Mouse (Mus musculus) intestine, embryonic 14.5 days (tissue): ENCODE results near the gene Clrn1. TPM values are rescaled to one million over a fixed set of nuclear protein-coding genes. Genes with fewer than 3 reads are reported as not detected.

Source experiments
- ATAC-seq: fragments of 200-750 bp; cut with Nextera tagmentation; replicated peaks from 2 replicates; pipeline ENCODE4 v1.8.0; 2017; ENCODE audit warnings: low read depth, moderate number of reproducible peaks, moderate TSS enrichment, moderate library complexity; ENCODE audit not compliant: low FRiP score, low TSS enrichment
- DNase-seq: peaks from one replicate; pipeline ENCODE4 v3.0.0-alpha.2; 2018; ENCODE audit warnings: low spot score
- H3K27ac ChIP-seq: fragments of 300-500 bp; sonication (generic); 2 replicates; pipeline ENCODE4 v1.5.1; 2014; ENCODE audit warnings: low read depth, mild to moderate bottlenecking, control low read depth
- H3K27me3 ChIP-seq: fragments of 300-500 bp; sonication (generic); replicated peaks from 2 replicates; pipeline ENCODE4 v1.6.1; 2014; ENCODE audit warnings: low read length, control low read depth; ENCODE audit not compliant: control insufficient read depth, insufficient read depth
- H3K36me3 ChIP-seq: fragments of 300-500 bp; sonication (generic); 2 replicates; pipeline ENCODE4 v1.6.1; 2014; ENCODE audit warnings: low read length, control low read depth; ENCODE audit not compliant: control insufficient read depth, insufficient read depth
- H3K4me1 ChIP-seq: fragments of 300-500 bp; sonication (generic); replicated peaks from 2 replicates; pipeline ENCODE4 v1.6.1; 2014; ENCODE audit warnings: low read length, control low read depth, mixed read lengths; ENCODE audit not compliant: control insufficient read depth, insufficient read depth
- H3K4me2 ChIP-seq: fragments of 300-500 bp; sonication (generic); 2 replicates; pipeline ENCODE4 v1.6.1; 2014; ENCODE audit warnings: low read length
- H3K4me3 ChIP-seq: fragments of 300-500 bp; sonication (generic); 2 replicates; pipeline ENCODE4 v1.5.1; 2014; ENCODE audit warnings: low read depth, low read length, control low read depth, mixed read lengths
- H3K9ac ChIP-seq: fragments of 300-500 bp; sonication (generic); 2 replicates; pipeline ENCODE4 v1.6.1; 2014; ENCODE audit warnings: mild to moderate bottlenecking, low read length
- H3K9me3 ChIP-seq: fragments of 300-500 bp; sonication (generic); 2 replicates; pipeline ENCODE4 v1.6.1; 2016; ENCODE audit warnings: low read length, control low read depth; ENCODE audit not compliant: control insufficient read depth
- WGBS: fragments of 180-500 bp; shearing (Covaris S2); extraction: QIAGEN DNeasy Blood & Tissue Kit; methylation state at CpG from one replicate; pipeline ENCODE4 v1.1.7; 2014; 5-methylcytosine and 5-hydroxymethylcytosine counted together
- polyA plus RNA-seq: library from polyadenylated mRNA; unstranded; fragments of >200 nt; fragmentation: Nextera tagmentation; extraction: Ambion mirVana; gene quantifications from 2 replicates; pipeline ENCODE4 v1.2.1, GENCODE M21; 2014

Gene Clrn1
- polyA plus RNA-seq, 1 experiment from 2014 or later = not detected

DNA sequence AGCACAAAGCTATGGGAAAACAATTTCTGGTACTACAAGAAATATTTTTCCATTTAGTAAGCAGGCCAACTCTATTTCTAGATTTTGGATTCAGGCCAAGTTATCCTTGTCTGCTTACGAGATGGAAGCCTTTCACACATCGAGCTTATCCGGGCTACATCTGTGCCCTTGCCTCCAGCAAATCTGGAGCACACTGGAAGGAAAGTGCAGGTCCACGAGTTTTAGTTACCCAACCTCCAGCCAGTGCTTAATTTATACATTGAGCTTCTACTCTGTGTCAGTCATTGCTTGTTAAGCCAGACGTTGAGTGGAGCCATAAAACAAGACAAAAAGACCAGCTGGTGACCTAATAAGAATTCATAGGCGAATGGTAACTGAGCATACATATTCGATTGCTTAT lies 19.4 kb downstream of the Clrn1 start:
- DNase-seq = peak; percentile 43

DNA sequence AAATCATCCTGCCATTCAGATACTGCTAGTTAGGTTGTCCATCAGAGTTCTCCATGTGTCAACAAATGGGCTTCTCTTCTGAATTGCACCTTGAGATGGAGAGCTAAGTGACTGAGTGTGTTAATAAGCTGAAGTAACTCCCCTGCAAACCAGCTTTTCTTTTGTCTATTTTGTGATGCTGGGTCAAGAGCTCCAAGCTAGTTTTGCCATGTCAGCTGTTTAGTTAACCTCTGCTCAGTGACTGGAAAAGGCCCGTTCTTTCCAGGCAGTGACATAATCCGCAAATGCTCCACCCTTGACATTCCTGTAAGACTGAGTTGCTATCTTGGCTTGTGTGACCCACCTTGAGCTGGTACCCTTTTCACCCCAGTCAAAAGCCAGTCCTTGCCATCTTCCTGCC lies 22.2 kb downstream of the Clrn1 start:
- DNase-seq = no peak
- WGBS = 61% methylated on average over 2 of the region's 2 CpGs
- H3K9me3 ChIP-seq = no peaks in the 10 kb centered on the region

More for the DNA sequence above, 19.4 kb downstream of the Clrn1 start:
- H3K9ac ChIP-seq = no peak overlapping the region
- no peaks in the 10 kb centered on the region for H3K9me3 ChIP-seq
- H3K36me3 ChIP-seq = no peaks in the 10 kb centered on the region
- no peak overlapping the region for H3K4me2 ChIP-seq
- ATAC-seq = no peak
- H3K4me1 ChIP-seq = no peaks in the 10 kb centered on the region
- H3K4me3 ChIP-seq = no peak overlapping the region
- no peak overlapping the region for H3K27ac ChIP-seq
- no peaks in the 10 kb centered on the region for H3K27me3 ChIP-seq
- 48% methylated on average over 7 of the region's 7 CpGs for WGBS

DNA sequence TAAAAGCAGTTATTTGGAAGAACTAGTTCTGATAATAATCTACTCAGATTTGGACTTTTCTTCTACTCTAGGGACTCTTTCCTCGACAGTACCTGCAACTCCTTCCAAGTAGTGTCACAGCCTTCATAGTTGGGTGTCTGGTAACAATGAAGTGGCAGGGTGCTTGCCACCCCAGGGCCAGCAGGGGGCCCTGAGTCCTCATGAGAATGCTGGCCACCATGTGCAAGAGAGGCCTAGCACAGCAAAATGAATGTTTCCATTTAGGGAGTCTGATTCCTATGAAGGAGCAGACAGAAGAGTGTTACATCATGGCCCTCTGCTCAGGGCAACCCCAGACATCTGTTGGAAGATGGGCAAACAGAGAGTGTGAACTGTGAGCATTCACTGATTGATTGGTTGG lies 41.7 kb downstream of the Clrn1 start:
- H3K4me2 ChIP-seq = no peak overlapping the region
- H3K9ac ChIP-seq = no peak overlapping the region
- ATAC-seq (no peak), DNase-seq (no peak)
- H3K27me3 ChIP-seq = no peaks in the 10 kb centered on the region
- 67% methylated on average over 1 of the region's 1 CpGs for WGBS
- H3K4me3 ChIP-seq = no peak overlapping the region
- no peaks in the 10 kb centered on the region for H3K4me1 ChIP-seq
- no peak overlapping the region for H3K27ac ChIP-seq
- no peaks in the 10 kb centered on the region for H3K9me3 ChIP-seq
- H3K36me3 ChIP-seq = no peaks in the 10 kb centered on the region

More for the DNA sequence above, 22.2 kb downstream of the Clrn1 start:
- Histone ChIP-seq H3K27ac (no peak overlapping the region), H3K27me3 (no peaks in the 10 kb centered on the region), H3K9ac (no peak overlapping the region), H3K36me3 (no peaks in the 10 kb centered on the region), H3K4me3 (no peak overlapping the region), H3K4me1 (no peaks in the 10 kb centered on the region), H3K4me2 (no peak overlapping the region)
- ATAC-seq = no peak

DNA sequence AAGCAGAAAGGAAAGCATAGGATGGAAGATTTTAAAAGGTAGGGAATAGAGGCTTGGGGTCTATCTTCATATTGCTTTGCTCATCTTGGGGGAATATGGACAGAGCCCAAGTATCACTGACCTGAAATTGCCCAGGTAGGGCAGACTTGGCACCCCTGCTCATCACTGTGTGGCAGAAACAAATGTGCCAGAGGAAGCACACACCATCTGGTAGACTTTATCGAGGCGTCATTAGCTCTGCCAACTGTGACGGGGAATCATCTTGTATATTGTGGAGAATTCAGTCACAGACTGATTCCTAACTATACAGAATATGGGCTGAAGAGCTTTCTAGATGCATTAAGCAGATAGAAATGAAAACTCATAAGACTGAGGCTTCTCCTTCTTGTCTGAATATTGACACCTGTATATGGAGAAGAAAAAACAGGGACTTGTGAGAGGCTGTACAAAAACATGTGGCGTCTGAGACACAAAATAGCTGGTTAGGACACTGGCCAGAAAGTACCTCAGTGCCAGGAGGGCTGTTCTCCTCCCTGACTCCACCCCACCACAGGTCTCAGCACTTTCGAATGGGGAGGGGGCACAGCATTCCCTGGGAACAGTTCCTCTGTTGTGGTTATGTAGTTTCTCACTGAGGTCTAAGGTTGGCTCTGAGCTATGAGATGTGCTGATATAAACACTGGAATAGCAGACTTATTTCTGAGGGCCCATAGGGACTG lies 51.5 kb downstream of the Clrn1 start:
- Histone ChIP-seq H3K27me3 (no peaks in the 10 kb centered on the region), H3K36me3 (no peaks in the 10 kb centered on the region), H3K4me1 (no peaks in the 10 kb centered on the region), H3K4me2 (no peak overlapping the region), H3K4me3 (no peak overlapping the region), H3K9ac (no peak overlapping the region), H3K9me3 (no peaks in the 10 kb centered on the region), H3K27ac (no peak overlapping the region)
- WGBS = 84% methylated on average over 5 of the region's 5 CpGs
- DNase-seq (no peak), ATAC-seq (no peak)

DNA sequence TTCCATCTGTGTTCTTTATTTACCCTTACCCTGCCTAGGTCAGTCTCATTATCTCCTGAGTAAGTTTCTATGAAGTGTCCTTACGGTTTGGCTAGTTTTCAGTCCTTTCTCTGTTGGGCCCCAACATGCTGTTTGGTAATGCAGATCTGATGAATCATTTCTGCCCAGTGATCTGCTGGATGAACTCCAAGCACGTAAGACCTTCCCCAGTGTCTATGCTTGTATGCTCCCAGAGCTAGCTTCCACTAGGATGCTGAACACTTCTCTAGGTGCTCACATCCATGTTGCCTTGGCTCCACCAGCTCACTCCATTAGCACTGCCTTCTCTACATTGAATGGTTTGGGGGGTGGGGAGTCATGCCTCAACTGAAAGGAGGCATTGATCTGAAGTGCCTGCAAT lies 52.3 kb downstream of the Clrn1 start:
- Histone ChIP-seq H3K4me2 (no peak overlapping the region), H3K27me3 (no peaks in the 10 kb centered on the region), H3K4me1 (no peaks in the 10 kb centered on the region), H3K9me3 (no peaks in the 10 kb centered on the region), H3K36me3 (no peaks in the 10 kb centered on the region), H3K4me3 (no peak overlapping the region), H3K27ac (no peak overlapping the region), H3K9ac (no peak overlapping the region)
- no peak for DNase-seq
- ATAC-seq = no peak
- WGBS = 79% methylated on average over 2 of the region's 2 CpGs

DNA sequence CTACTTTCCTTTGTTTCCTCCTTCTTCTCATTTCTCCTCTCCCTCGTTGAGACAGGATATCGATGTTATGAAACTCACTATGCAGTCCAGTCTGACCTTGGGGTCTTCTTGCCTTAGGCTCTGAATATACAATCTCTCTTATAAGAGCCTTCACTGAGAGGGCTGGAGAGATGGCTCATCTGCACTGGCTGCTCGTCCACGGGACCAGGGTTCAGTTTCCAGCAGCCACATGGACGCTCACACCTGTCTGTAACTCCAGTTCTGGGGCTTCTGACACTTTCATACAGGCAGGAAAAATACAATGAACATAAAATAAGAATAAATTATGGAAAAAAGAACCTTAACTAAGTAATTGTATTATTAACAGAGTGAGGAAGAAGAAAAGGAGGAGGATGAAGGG lies 53.6 kb downstream of the Clrn1 start:
- 70% methylated on average over 5 of the region's 5 CpGs for WGBS

DNA sequence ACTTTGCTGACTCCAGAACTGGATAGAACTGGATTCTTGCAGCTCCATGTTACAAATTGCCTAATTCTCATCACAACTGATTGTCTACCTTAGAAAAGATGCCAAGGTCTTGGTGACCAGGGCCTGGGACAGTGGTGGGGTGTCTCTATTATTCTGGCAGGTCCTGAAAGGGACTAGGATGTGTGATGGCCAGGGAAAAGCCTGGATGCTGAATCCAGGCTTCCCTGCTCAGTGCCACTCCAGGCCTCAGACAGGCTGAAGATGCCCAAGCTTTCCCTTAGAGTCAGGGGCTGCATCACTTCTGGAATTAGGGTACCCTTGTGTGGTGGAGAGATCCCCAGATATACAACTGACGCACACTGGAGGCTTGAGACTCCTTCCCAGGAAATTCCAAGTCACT lies 55.2 kb downstream of the Clrn1 start:
- WGBS = 76% methylated on average over 1 of the region's 1 CpGs
- no peaks in the 10 kb centered on the region for H3K36me3 ChIP-seq
- H3K9me3 ChIP-seq = no peaks in the 10 kb centered on the region
- H3K4me2 ChIP-seq = no peak overlapping the region
- ATAC-seq = no peak
- H3K9ac ChIP-seq = no peak overlapping the region
- no peaks in the 10 kb centered on the region for H3K4me1 ChIP-seq
- no peak overlapping the region for H3K4me3 ChIP-seq
- H3K27me3 ChIP-seq = no peaks in the 10 kb centered on the region
- H3K27ac ChIP-seq = no peak overlapping the region
- no peak for DNase-seq

More for the DNA sequence above, 53.6 kb downstream of the Clrn1 start:
- H3K4me2 ChIP-seq = no peak overlapping the region
- no peak overlapping the region for H3K9ac ChIP-seq
- no peaks in the 10 kb centered on the region for H3K9me3 ChIP-seq
- H3K27ac ChIP-seq = no peak overlapping the region
- ATAC-seq (no peak), DNase-seq (no peak)
- no peaks in the 10 kb centered on the region for H3K4me1 ChIP-seq
- no peaks in the 10 kb centered on the region for H3K27me3 ChIP-seq
- H3K4me3 ChIP-seq = no peak overlapping the region
- H3K36me3 ChIP-seq = no peaks in the 10 kb centered on the region

DNA sequence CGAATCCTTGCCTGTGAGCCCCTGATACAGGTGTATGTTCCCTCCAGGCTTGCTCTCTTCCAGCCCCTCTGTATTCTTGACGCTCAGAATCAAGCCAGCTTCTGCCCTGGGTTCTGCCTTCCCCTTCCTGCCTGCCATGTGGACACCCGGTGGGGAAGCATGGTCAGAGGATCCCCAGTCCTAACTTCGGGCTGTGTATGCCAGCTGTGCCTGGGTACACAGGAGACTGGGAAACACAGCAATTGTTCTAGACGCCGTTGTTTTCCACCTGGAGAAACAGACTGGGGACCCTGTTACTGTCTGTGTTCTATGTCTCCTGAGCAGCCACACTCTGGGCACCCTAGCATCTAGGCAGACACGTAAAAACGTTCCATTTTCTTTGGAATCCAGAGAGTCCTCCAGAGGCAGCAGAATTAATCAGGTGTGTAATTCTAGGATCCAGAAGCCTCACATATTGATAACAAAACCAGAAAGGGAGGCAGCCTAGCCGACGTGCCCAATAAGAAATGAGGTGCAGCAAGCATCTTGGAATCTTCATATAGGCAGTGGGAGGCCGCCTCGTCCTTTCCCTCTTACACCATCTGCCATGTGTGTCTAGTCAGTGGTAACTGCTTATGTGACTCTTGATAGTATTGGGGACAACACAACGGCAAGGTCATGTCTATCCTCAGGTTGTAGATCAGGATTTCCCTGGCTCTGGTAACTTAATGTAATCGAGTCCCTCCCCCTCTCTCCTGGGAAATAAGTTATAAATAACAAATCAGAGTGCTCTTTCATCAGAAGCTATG lies 56.6 kb downstream of the Clrn1 start:
- Histone ChIP-seq H3K36me3 (no peaks in the 10 kb centered on the region), H3K9ac (no peak overlapping the region), H3K9me3 (no peaks in the 10 kb centered on the region), H3K4me3 (no peak overlapping the region), H3K4me2 (no peak overlapping the region), H3K27ac (no peak overlapping the region), H3K27me3 (no peaks in the 10 kb centered on the region), H3K4me1 (no peaks in the 10 kb centered on the region)
- ATAC-seq (no peak), DNase-seq (no peak)
- WGBS = 83% methylated on average over 14 of the region's 14 CpGs

DNA sequence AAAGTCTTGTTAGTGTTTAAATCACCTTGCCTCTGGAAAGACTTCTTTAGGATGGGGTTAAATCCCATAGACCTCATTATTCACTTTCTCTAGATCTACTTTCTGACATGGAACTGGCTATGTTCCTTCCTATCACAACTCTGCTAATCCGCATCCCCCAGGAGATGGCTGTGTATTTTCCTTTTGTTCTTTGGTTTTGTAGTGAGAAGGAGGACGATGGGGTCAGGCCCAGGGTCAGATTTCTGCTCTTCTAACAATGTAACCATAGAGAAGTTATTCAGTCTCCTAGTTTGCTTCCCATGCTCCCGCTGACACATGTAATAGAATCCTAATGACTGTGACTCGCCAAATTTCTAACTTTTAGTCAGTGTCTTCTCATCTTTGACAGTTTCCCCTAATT lies 58.9 kb downstream of the Clrn1 start:
- 68% methylated on average over 4 of the region's 4 CpGs for WGBS
- Histone ChIP-seq H3K9ac (no peak overlapping the region), H3K4me2 (no peak overlapping the region), H3K27me3 (no peaks in the 10 kb centered on the region), H3K36me3 (no peaks in the 10 kb centered on the region), H3K27ac (no peak overlapping the region), H3K9me3 (no peaks in the 10 kb centered on the region), H3K4me3 (no peak overlapping the region), H3K4me1 (no peaks in the 10 kb centered on the region)
- DNase-seq (no peak), ATAC-seq (no peak)
